Mouse (Mus musculus): ENCODE results near the gene P4hb. TPM values are rescaled to one million over a fixed set of nuclear protein-coding genes. Genes with fewer than 3 reads are reported as not detected.

The P4hb gene
- polyA plus RNA-seq, 1 experiment from 2014 or later = 791 TPM

DNA sequence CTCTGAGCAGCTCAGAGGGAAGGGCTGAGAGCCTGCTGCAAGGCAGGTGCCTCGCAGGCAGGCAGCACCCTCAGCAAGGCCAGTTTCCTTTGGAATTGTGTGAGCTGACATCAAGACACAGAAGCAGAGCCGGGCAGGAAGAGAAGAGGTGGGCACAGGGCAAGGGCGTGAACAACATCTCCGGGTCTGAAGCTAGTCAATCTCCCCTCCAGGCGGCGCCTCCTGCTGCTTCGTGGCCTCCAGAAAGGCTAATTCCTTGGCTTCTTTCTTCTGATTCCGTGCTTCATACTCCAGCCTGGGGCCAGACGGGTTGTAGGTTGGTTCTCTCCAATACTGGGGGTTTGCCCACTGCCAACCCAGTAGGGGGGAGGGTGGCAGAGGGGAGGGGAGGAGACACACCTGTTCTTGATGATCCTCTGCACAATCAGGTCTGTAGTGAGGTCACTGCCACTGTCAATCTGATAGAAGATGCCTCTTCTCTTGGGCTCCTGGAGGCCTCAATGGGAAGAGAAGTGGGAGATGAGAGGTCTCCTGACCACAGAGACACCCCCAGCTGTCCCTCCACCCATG is 37.5 kb upstream of the P4hb start:
- H3K27ac ChIP-seq = no peak overlapping the region
- no peak overlapping the region for H3K9ac ChIP-seq
- WGBS = 86% methylated on average over 9 of the region's 9 CpGs
- peaks cover 25% of the 10 kb centered on the region for H3K27me3 ChIP-seq
- H3K4me3 ChIP-seq = no peak overlapping the region
- ATAC-seq (ENCODE audit: low FRiP score, low read depth) = no peak
- H3K4me2 ChIP-seq (replicated peaks) = no peak overlapping the region
- peaks cover 20% of the 10 kb centered on the region for H3K4me1 ChIP-seq
- H3K36me3 ChIP-seq = peaks cover 75% of the 10 kb centered on the region
- H3K9me3 ChIP-seq = no peaks in the 10 kb centered on the region

GRCm38 (mm10) chr11:120609250-120609649 is 36.2 kb upstream of the P4hb start:
- Histone ChIP-seq H3K27ac (no peak overlapping the region), H3K4me1 (peaks cover 20% of the 10 kb centered on the region), H3K9ac (peak overlapping the region; percentile 63; the same call in 1 of the 2 replicates), H3K9me3 (no peaks in the 10 kb centered on the region), H3K27me3 (peaks cover 25% of the 10 kb centered on the region), H3K36me3 (peaks cover 79% of the 10 kb centered on the region), H3K4me3 (no peak overlapping the region), H3K4me2 (replicated peaks) (peak overlapping the region; percentile 67; the same call in 1 of the 2 replicates)
- ATAC-seq (ENCODE audit: low FRiP score, low read depth) = no peak
- 47% methylated on average over 7 of the region's 8 CpGs for WGBS

GRCm38 (mm10) chr11:120608241-120609034 is 35.4 kb upstream of the P4hb start, which contains the start of gene Npb:
TSS of gene Npb (plus strand) at chr11:120608477.
- H3K9me3 ChIP-seq = no peaks in the 10 kb centered on the region
- peak within 1 kb of the TSS; percentile 67 for H3K4me2 ChIP-seq (replicated peaks)
- 4% methylated on average over 45 of the region's 45 CpGs for WGBS
- peak within 1 kb of the TSS; percentile 40 for H3K4me3 ChIP-seq
- peaks cover 25% of the 10 kb centered on the region for H3K27me3 ChIP-seq
- H3K9ac ChIP-seq = peak within 1 kb of the TSS; percentile 63
- peaks cover 20% of the 10 kb centered on the region for H3K4me1 ChIP-seq
- ATAC-seq (ENCODE audit: low FRiP score, low read depth) = no peak
- no peak within 1 kb of the TSS; the same call in 1 of the 2 replicates for H3K27ac ChIP-seq
- peaks cover 79% of the 10 kb centered on the region for H3K36me3 ChIP-seq

DNA sequence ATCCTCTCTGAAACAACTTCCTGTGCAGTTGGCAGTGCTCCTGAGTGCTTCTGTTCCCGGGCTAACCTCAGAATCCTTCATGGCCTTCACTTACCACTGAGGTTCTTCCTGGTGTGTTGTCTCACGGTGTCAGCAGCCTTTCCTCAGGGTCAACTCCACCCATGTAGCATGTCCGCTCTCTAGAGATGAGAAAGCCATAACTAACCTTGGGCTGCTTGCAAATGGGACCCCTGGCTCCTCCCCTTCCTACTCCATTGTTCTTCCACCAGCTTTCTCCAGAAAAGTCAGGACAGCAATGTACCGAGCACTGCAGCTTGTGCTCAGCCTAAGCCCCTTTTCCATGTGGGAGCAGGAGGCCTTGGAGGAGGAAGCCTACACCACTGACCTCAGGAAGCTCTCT is 33.7 kb upstream of the P4hb start:
- no peak overlapping the region for H3K4me2 ChIP-seq (replicated peaks)
- H3K27ac ChIP-seq = no peak overlapping the region; the same call in 1 of the 2 replicates
- no peak for ATAC-seq (ENCODE audit: low FRiP score, low read depth)
- peaks cover 79% of the 10 kb centered on the region for H3K36me3 ChIP-seq
- H3K4me3 ChIP-seq = no peak overlapping the region
- H3K9ac ChIP-seq = no peak overlapping the region
- H3K4me1 ChIP-seq = peaks cover 20% of the 10 kb centered on the region
- no peaks in the 10 kb centered on the region for H3K9me3 ChIP-seq
- 83% methylated on average over 4 of the region's 4 CpGs for WGBS
- H3K27me3 ChIP-seq = peaks cover 25% of the 10 kb centered on the region

DNA sequence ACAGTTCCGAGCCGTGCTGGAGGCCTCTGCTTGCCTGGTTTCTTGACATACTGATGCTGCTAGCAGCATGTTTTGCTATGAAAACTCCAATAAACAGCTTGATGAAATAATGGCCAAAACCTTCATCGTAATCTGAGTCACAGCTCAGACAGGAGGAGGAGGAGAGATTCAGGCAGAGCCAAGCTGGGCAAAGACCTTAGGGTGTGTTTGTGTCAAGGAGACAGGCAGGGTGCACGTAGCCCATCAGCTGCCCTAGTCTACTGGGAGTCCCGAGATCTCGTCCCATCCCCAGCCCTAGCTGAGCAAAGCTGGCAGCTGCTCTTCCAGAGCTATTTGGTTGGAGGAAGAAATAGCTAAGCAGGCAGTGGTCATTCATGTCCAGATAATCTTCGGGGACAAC is 32.6 kb upstream of the P4hb start:
- Histone ChIP-seq H3K36me3 (peaks cover 78% of the 10 kb centered on the region), H3K9me3 (no peaks in the 10 kb centered on the region), H3K4me2 (replicated peaks) (no peak overlapping the region), H3K27me3 (peaks cover 25% of the 10 kb centered on the region), H3K4me1 (peaks cover 20% of the 10 kb centered on the region), H3K27ac (no peak overlapping the region), H3K9ac (no peak overlapping the region), H3K4me3 (no peak overlapping the region)
- WGBS = 88% methylated on average over 7 of the region's 7 CpGs
- no peak for ATAC-seq (ENCODE audit: low FRiP score, low read depth)

GRCm38 (mm10) chr11:120603545-120603944 is 30.5 kb upstream of the P4hb start:
- no peak overlapping the region for H3K27ac ChIP-seq
- no peak for ATAC-seq (ENCODE audit: low FRiP score, low read depth)
- H3K36me3 ChIP-seq = peaks cover 74% of the 10 kb centered on the region
- H3K4me3 ChIP-seq = no peak overlapping the region
- peaks cover 12% of the 10 kb centered on the region for H3K27me3 ChIP-seq
- H3K9ac ChIP-seq = no peak overlapping the region
- peaks cover 26% of the 10 kb centered on the region for H3K4me1 ChIP-seq
- H3K9me3 ChIP-seq = no peaks in the 10 kb centered on the region
- no peak overlapping the region for H3K4me2 ChIP-seq (replicated peaks)
- 84% methylated on average over 2 of the region's 2 CpGs for WGBS

- Histone ChIP-seq H3K9me3 (no peaks in the 10 kb centered on the region), H3K4me2 (replicated peaks) (no peak overlapping the region), H3K27me3 (no peaks in the 10 kb centered on the region), H3K27ac (no peak overlapping the region), H3K4me3 (no peak overlapping the region), H3K36me3 (peaks cover 71% of the 10 kb centered on the region), H3K4me1 (peaks cover 28% of the 10 kb centered on the region), H3K9ac (no peak overlapping the region)
- no peak for ATAC-seq (ENCODE audit: low FRiP score, low read depth)
- WGBS = 94% methylated on average over 3 of the region's 3 CpGs
Observed at GRCm38 (mm10) chr11:120600716-120601115, 27.7 kb upstream of the P4hb start.

GRCm38 (mm10) chr11:120598990-120599549 is 26.0 kb upstream of the P4hb start:
- ATAC-seq (ENCODE audit: low FRiP score, low read depth) = no peak
- H3K36me3 ChIP-seq = peaks cover 70% of the 10 kb centered on the region
- peak overlapping the region; percentile 92 for H3K4me3 ChIP-seq
- H3K9me3 ChIP-seq = no peaks in the 10 kb centered on the region
- H3K4me1 ChIP-seq = peaks cover 28% of the 10 kb centered on the region
- H3K27me3 ChIP-seq = no peaks in the 10 kb centered on the region
- H3K4me2 ChIP-seq (replicated peaks) = peak overlapping the region; percentile 93
- peak overlapping the region; percentile 87; the same call in 1 of the 2 replicates for H3K27ac ChIP-seq
- H3K9ac ChIP-seq = peak overlapping the region; percentile 76
- 42% methylated on average over 17 of the region's 17 CpGs for WGBS

- Histone ChIP-seq H3K27ac (peak within 1 kb of the TSS; percentile 93), H3K27me3 (no peaks in the 10 kb centered on the region), H3K4me2 (replicated peaks) (peak within 1 kb of the TSS; percentile 93), H3K4me3 (peak within 1 kb of the TSS; percentile 92), H3K9me3 (no peaks in the 10 kb centered on the region), H3K9ac (peak within 1 kb of the TSS; percentile 99), H3K4me1 (peaks cover 28% of the 10 kb centered on the region), H3K36me3 (peaks cover 70% of the 10 kb centered on the region)
- under 1% methylated on average over 85 of the region's 88 CpGs for WGBS
- peak; percentile 98 for ATAC-seq (ENCODE audit: low FRiP score, low read depth)
Observed at GRCm38 (mm10) chr11:120598283-120598989, 25.4 kb upstream of the P4hb start, which contains the start of the genes Alyref and Anapc11. TSS of gene Alyref (minus strand) at chr11:120598365. TSS of gene Anapc11 (plus strand) at chr11:120598421.

DNA sequence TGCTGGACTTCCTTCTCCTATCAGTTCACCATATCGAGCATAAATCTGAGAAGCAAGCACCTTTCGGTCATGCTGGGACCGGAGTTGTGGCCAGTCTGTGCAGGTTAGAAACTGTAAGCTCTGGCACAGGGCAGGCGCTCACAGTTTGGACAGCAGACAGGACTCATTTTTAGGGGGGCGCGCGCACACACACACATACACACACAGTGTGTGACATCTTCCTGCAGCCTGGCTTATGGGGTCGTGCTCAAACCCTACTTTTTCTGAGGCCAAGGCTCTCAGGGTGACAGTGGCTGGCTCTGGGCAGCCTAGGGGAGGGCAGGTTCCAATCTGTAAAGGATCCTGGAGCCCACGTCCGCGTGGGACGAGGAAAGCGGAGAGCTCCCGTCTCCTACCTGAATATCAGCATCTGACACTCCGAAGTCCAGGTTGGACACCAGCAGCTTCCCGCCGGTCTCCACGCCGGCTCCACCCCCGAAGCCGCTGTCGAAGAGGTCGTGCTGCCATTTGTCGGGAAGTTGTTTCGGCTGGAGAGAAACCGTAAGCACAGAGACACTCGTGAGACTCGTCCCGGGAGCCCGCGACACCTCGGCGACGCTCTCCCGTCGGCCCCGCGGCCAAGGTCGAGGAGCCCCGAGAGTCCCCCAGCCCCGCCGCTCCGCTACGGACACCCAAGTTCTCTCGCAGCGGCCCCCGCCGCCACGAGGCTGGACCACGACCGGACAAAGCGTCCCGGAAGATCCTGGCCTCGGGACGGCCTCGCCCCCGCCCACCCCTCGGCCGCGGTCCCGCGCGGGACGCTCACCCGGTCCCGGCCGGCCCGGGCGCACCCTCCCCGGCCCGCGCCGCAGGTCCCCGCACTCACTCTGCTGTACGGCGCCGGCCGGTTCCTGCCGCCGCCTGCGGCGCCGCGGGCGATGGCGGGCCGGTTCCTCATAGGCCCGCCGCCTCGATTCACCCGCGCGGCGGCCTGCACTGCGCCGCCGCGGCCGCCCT is 24.5 kb upstream of the P4hb start:
- ATAC-seq (ENCODE audit: low FRiP score, low read depth) = peak; percentile 49
- Histone ChIP-seq H3K9me3 (no peaks in the 10 kb centered on the region), H3K9ac (peak overlapping the region; percentile 99), H3K4me2 (replicated peaks) (peak overlapping the region; percentile 93), H3K36me3 (peaks cover 70% of the 10 kb centered on the region), H3K27me3 (no peaks in the 10 kb centered on the region), H3K4me1 (peaks cover 28% of the 10 kb centered on the region), H3K4me3 (peak overlapping the region; percentile 92), H3K27ac (peak overlapping the region; percentile 93)
- WGBS = 4% methylated on average over 90 of the region's 99 CpGs

DNA sequence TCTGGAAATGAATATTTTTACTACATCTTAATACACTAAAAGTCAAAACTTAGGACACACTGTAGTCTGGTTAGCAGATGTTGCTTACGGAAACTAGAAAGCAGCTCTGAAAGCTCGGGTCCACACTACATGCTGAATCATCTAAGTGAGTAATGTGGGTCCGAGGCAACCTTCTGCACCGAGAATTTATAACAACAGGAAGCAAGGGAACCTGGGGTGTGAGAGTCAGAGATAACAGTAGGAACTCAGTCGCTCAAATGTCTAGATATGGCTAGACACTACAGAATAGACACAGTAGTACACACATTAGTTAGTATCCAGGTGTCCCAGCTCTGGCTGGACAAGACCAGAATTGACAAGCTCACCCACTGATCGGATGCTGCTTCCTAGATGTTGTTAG is 15.5 kb upstream of the P4hb start:
- Histone ChIP-seq H3K9ac (no peak overlapping the region), H3K4me1 (no peaks in the 10 kb centered on the region), H3K4me2 (replicated peaks) (no peak overlapping the region), H3K4me3 (no peak overlapping the region), H3K27me3 (no peaks in the 10 kb centered on the region), H3K27ac (no peak overlapping the region), H3K9me3 (peaks cover 6% of the 10 kb centered on the region; the same call in 1 of the 2 replicates), H3K36me3 (peaks cover 95% of the 10 kb centered on the region)
- 95% methylated on average over 6 of the region's 6 CpGs for WGBS
- ATAC-seq (ENCODE audit: low FRiP score, low read depth) = no peak
